Mouse (Mus musculus): Measurements from ENCODE around the gene Cdk10.

The Cdk10 gene

DNA sequence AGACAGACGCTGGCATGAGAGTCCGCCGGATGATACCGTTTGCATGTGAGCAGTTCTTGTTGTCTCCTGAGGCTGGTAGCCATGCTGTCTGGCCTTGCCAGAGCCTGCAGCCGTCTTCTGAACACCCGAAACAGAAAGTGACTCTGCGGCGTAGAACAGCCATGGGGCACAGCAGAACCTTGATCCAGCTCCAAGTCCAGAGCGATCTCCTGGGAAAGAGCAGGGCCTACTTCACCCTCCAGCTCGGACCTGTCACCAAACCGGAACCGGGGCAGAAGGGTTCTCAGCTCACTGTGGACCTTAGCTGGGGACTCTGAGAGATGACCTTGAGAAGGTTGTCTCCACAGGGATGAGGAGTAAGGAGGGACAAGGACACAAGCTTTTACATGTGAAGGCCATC lies 50.5 kb downstream of the Cdk10 start:
- no peak for DNase-seq

GRCm38 (mm10) chr8:123278445-123278844 lies 53.8 kb downstream of the Cdk10 start:
- DNase-seq: no peak

DNA sequence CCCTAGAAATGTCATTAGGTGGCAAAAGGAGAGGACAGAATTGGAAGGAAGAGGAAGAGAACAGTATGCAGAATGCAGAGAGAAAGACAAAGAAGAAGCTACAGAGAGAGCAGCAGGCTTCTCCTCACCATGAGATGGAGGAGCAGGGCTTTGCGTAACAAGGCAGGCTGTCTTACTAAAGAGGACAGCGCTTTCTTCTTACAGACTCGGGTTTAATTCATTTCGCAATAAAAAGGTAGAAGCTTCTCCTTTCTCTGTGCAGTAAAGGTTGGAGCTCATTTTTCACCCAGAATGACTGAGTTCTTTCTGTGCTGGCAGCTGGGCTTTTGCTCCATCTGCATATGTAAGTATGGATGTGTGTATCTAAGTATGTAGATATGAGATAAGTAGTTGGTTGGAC lies 55.2 kb downstream of the Cdk10 start:
- no peak for DNase-seq

- DNase-seq: no peak
These were observed 55.9 kb downstream of the Cdk10 start for GRCm38 (mm10) chr8:123280302-123281094.

Data from kidney, postnatal 25 days (tissue).